Comparison of ENCODE assay signal across 7 mouse cellular contexts in the genomic region with DNA sequence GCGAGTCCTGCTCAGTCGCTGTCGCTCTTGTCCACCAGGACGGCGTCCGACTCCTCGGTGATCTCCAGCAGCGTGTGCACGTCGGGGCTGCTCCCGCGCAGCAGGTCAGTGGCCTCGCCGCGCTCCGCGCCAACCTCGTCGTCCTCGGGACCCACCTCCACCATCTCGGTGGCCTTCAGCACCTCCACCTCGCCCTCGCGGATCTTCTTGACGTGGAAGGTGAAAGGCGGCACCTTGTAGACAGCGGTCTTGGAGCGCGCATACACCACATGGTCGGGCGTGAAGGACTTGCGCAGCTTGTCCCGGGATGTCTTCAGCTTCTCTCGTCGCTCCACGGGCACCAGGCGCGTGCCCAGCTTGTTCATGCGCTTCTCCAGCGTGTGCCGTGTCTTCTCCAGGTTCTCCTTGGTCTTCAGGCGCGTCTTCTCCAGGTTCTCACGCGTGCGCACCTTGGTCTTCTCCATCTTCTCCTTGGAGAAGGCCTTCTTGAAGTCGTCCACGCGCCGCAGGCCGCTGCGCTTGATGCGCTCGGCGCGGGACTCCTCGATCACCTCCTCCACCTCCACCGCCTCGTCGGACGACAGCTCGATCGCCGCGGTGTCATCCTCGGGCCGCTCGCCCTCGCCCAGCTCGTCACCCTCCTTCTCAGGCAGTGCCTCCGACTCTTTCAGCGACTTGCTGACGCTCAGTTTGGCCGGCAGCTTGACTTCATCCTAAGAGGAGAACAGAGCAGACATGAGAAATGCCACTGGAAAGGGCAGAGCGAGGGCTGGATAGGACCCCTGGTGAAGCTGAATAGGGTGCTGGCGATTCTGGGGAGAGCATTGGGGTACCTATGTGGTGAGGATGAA. TPM values are rescaled to one million over a fixed set of nuclear protein-coding genes. Genes with fewer than 3 reads are reported as not detected.
DNase-seq lines count a peak whose midpoint lies in the region; ATAC-seq and TF ChIP-seq lines count a peak whose summit lies in the region.

No protein-coding gene starts in this region.

- peak overlapping the region; percentile 53 for H3K4me2 ChIP-seq in heart, embryonic 13.5 days
- H3K4me2 ChIP-seq in limb, embryonic 14.5 days (replicated peaks; ENCODE audit: low read depth, low read length, severe bottlenecking): peak overlapping the region; percentile 41

- no peaks in the 10 kb centered on the region for H3K9me3 ChIP-seq in heart, embryonic 13.5 days
- no peaks in the 10 kb centered on the region for H3K9me3 ChIP-seq in limb, embryonic 14.5 days (ENCODE audit: control insufficient read depth, low read length)

- 37% methylated on average over 76 of the region's 76 CpGs for WGBS in heart, embryonic 13.5 days
- 16% methylated on average over 74 of the region's 76 CpGs for WGBS in limb, embryonic 14.5 days

- peak overlapping the region; percentile 60 for H3K9ac ChIP-seq in heart, embryonic 13.5 days
- H3K9ac ChIP-seq in limb, embryonic 14.5 days (ENCODE audit: low read depth, low read length, severe bottlenecking): no peak overlapping the region

- no peak for ATAC-seq in heart, embryonic 13.5 days (ENCODE audit: extremely low read depth, insufficient number of reproducible peaks, low FRiP score, low TSS enrichment)
- no peak for ATAC-seq in limb, embryonic 14.5 days (ENCODE audit: low FRiP score, low read depth)

- peaks cover 74% of the 10 kb centered on the region for H3K36me3 ChIP-seq in heart, embryonic 13.5 days
- peaks cover 23% of the 10 kb centered on the region for H3K36me3 ChIP-seq in limb, embryonic 14.5 days (ENCODE audit: control insufficient read depth, insufficient read depth, low read length)

- DNase-seq in ovary, postnatal 36 days (ENCODE audit: low spot score): peak; percentile 29
- DNase-seq in ovary, postnatal 14 days (ENCODE audit: low spot score): no peak
- no peak for DNase-seq in limb, embryonic 14.5 days (ENCODE audit: low spot score)
- peak; percentile 54 for DNase-seq in testis, postnatal 10 days (ENCODE audit: low spot score)
- DNase-seq in layer of hippocampus, postnatal 14 days (ENCODE audit: low spot score in 2 of 2): no peak
- no peak for DNase-seq in ovary, adult 18-20 months (ENCODE audit: low spot score)

- TF ChIP-seq POLR2A in limb, embryonic 14.5 days (IDR thresholded peaks at IDR 0.05; ENCODE audit: borderline replicate concordance, extremely low read depth, insufficient read depth, insufficient read length): no peak

- H3K4me1 ChIP-seq in heart, embryonic 13.5 days: peaks cover 66% of the 10 kb centered on the region
- H3K4me1 ChIP-seq in limb, embryonic 14.5 days (ENCODE audit: control insufficient read depth, insufficient read depth, low read length): peaks cover 29% of the 10 kb centered on the region

- H3K27ac ChIP-seq in heart, embryonic 13.5 days (replicated peaks): 0 out of 2 replicates have a peak overlapping the region, but pooled peaks have one; percentile 12
- no peak overlapping the region for H3K27ac ChIP-seq in limb, embryonic 14.5 days (replicated peaks; ENCODE audit: low read depth, low read length)

- 0 out of 2 replicates have a peak, but pooled peaks cover 9% of the 10 kb centered on the region for H3K27me3 ChIP-seq in heart, embryonic 13.5 days (replicated peaks)
- peaks cover 18% of the 10 kb centered on the region for H3K27me3 ChIP-seq in limb, embryonic 14.5 days (ENCODE audit: control insufficient read depth, insufficient read depth, low read length)

- H3K4me3 ChIP-seq in heart, embryonic 13.5 days: no peak overlapping the region; the same call in 1 of the 2 replicates
- H3K4me3 ChIP-seq in limb, embryonic 14.5 days (replicated peaks; ENCODE audit: low read length): peak overlapping the region; percentile 21

RNA-seq across cellular contexts. Expression of a gene that starts 11.8 kb away (rescaled TPM):
- polyA plus RNA-seq in heart, embryonic 13.5 days (2015; fragmentation: Nextera tagmentation; extraction: Ambion mirVana): 348 and 370 TPM in 2 replicates
- polyA plus RNA-seq in limb, embryonic 14.5 days (2012; rRNA removed): 81.3 and 96.8 TPM in 2 replicates
- polyA plus RNA-seq in limb, embryonic 14.5 days (2014; fragmentation: Nextera tagmentation; extraction: Ambion mirVana): 128 and 135 TPM in 2 replicates
- total RNA-seq in layer of hippocampus, postnatal 14 days (2021): 10 to 100 TPM; 16.3 to 21.5 TPM

RNA-seq across cellular contexts. Expression of a gene that starts 19.5 kb away (rescaled TPM):
- polyA plus RNA-seq in heart, embryonic 13.5 days (2015; fragmentation: Nextera tagmentation; extraction: Ambion mirVana): 41.8 and 42.9 TPM in 2 replicates
- 56.1 and 66.2 TPM in 2 replicates for polyA plus RNA-seq in limb, embryonic 14.5 days (2012; rRNA removed)
- 63.0 and 65.9 TPM in 2 replicates for polyA plus RNA-seq in limb, embryonic 14.5 days (2014; fragmentation: Nextera tagmentation; extraction: Ambion mirVana)
- 10 to 100 TPM; 34.9 to 36.4 TPM for total RNA-seq in layer of hippocampus, postnatal 14 days (2021)

RNA-seq across cellular contexts. Expression of a gene that starts 50.4 kb away (rescaled TPM):
- 54.9 and 58.1 TPM in 2 replicates for polyA plus RNA-seq in heart, embryonic 13.5 days (2015; fragmentation: Nextera tagmentation; extraction: Ambion mirVana)
- 60.9 and 72.8 TPM in 2 replicates for polyA plus RNA-seq in limb, embryonic 14.5 days (2012; rRNA removed)
- 31.8 and 32.7 TPM in 2 replicates for polyA plus RNA-seq in limb, embryonic 14.5 days (2014; fragmentation: Nextera tagmentation; extraction: Ambion mirVana)
- 100 to 1,000 TPM; 451 to 457 TPM for total RNA-seq in layer of hippocampus, postnatal 14 days (2021)

Comparison
In these comparisons a context has a peak if more than half of its experiments do, and no peak if none do; other contexts are left out.
1. DNase-seq: peak in ovary, postnatal 36 days (single experiment) and testis, postnatal 10 days (single experiment); none in ovary, postnatal 14 days (single experiment), limb, embryonic 14.5 days (single experiment), layer of hippocampus, postnatal 14 days (0 of 2) and ovary, adult 18-20 months (single experiment).